Mouse (Mus musculus) myocyte (in vitro differentiated cells): ENCODE data around the gene Zfyve1. TPM values are rescaled to one million over a fixed set of nuclear protein-coding genes. Genes with fewer than 3 reads are reported as not detected.

ENCODE experiments used
- H3K27me3 ChIP-seq: one replicate; pipeline ENCODE4 v1.6.1; 2011; ENCODE audit not compliant: control insufficient read depth, insufficient read depth, insufficient read length
- H3K36me3 ChIP-seq: one replicate; pipeline ENCODE4 v1.6.1; 2011; ENCODE audit not compliant: control insufficient read depth, insufficient read depth
- H3K4me2 ChIP-seq: one replicate; pipeline ENCODE4 v1.6.1; 2011; ENCODE audit warnings: low read depth, control low read depth
- H3K4me3 ChIP-seq: one replicate; pipeline ENCODE4 v1.5.1; 2011; ENCODE audit warnings: mild to moderate bottlenecking, control low read depth, moderate library complexity
- H3K79me2 ChIP-seq: one replicate; pipeline ENCODE4 v1.6.1; 2011; ENCODE audit not compliant: control insufficient read depth, insufficient read depth
- H3ac ChIP-seq: one replicate; pipeline ENCODE4 v1.6.1; 2011; ENCODE audit not compliant: control insufficient read depth, insufficient read length
- CEBPB ChIP-seq: IDR thresholded peaks from 2 replicates; pipeline ENCODE4 v1.6.1; 2011; ENCODE audit warnings: mild to moderate bottlenecking, moderate library complexity; ENCODE audit not compliant: poor library complexity, insufficient read depth, severe bottlenecking
- E2F4 ChIP-seq: IDR thresholded peaks from one replicate; pipeline ENCODE4 v1.6.1; 2011; ENCODE audit warnings: mild to moderate bottlenecking, control low read depth, moderate library complexity; ENCODE audit not compliant: insufficient read depth
- MAX ChIP-seq: IDR thresholded peaks from one replicate; pipeline ENCODE4 v1.6.1; 2011; ENCODE audit warnings: low read depth, mild to moderate bottlenecking, control low read depth
- MYOD1 ChIP-seq, 3 experiments: IDR thresholded peaks; one replicate each; pipeline ENCODE4 v1.6.1; 2011; ENCODE audit warnings: control low read depth in 2 of 3, low read depth in 2 of 3, mild to moderate bottlenecking in 2 of 3, moderate library complexity in 1 of 3; ENCODE audit not compliant: insufficient read length in 2 of 3, control insufficient read depth in 1 of 3
- MYOG ChIP-seq, 3 experiments: IDR thresholded peaks; one replicate each; pipeline ENCODE4 v1.6.1; 2011; ENCODE audit warnings: control low read depth in 2 of 3, low read depth in 2 of 3, mild to moderate bottlenecking in 2 of 3; ENCODE audit not compliant: insufficient read length in 2 of 3, control insufficient read depth in 1 of 3, insufficient read depth in 1 of 3
- POLR2A ChIP-seq: IDR thresholded peaks from one replicate; pipeline ENCODE4 v1.6.1; 2011; ENCODE audit warnings: low read depth, mild to moderate bottlenecking, control low read depth, moderate library complexity; ENCODE audit not compliant: insufficient read length
- POLR2AphosphoS2 ChIP-seq: IDR thresholded peaks from one replicate; pipeline ENCODE4 v1.6.1; 2011; ENCODE audit warnings: low read depth, control low read depth; ENCODE audit not compliant: insufficient read length
- REST ChIP-seq: IDR thresholded peaks from one replicate; pipeline ENCODE4 v1.6.1; 2011; ENCODE audit warnings: mild to moderate bottlenecking, control low read depth, moderate library complexity; ENCODE audit not compliant: insufficient read depth, insufficient read length
- SRF ChIP-seq: IDR thresholded peaks from one replicate; pipeline ENCODE4 v1.6.1; 2011; ENCODE audit warnings: low read depth; ENCODE audit not compliant: control insufficient read depth, insufficient read length
- TCF12 ChIP-seq: IDR thresholded peaks from one replicate; pipeline ENCODE4 v1.6.1; 2011; ENCODE audit warnings: mild to moderate bottlenecking, control low read depth; ENCODE audit not compliant: poor library complexity, insufficient read depth, severe bottlenecking
- TCF3 ChIP-seq: IDR thresholded peaks from one replicate; pipeline ENCODE4 v1.6.1; 2011; ENCODE audit warnings: low read depth, control low read depth; ENCODE audit not compliant: insufficient read length
- USF1 ChIP-seq: IDR thresholded peaks from one replicate; pipeline ENCODE4 v1.6.1; 2011; ENCODE audit warnings: low read depth, mild to moderate bottlenecking, control low read depth, moderate library complexity
- polyA plus RNA-seq: library from polyadenylated mRNA; unstranded; fragments of >200 nt; fragmentation: generic; extraction: Trizol; gene quantifications from one replicate; pipeline ENCODE4 v1.2.1, GENCODE M21; 2012; ENCODE audit warnings: missing spikeins

The Zfyve1 gene
- polyA plus RNA-seq, result 16.8 TPM

DNA sequence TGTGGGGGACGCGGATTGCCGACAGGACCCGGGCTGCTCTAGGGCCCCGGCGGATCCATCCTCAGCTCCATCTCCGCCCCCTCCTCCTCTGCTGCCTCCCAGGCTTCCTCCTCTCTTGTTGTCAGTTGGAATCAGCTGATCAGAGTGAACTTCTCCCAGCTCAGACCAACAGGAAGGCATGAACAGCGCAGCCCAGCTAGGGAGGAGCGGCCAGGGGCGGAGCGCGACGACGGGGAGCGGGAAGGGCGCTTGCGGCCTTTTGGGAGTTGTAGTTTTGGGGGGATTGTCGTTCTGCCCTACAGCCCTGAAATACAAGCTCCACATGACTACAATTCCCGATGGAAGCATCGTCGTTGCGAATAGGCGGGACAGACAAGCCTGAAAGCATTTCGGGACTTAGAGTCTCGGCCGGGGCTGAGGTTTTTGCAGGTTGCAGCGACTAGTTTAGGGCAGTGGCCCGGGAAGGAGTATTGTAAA is at the start of gene Zfyve1:
TSS of gene Zfyve1 (minus strand) at position 198 of the 477 bp plus-strand sequence.
- Histone ChIP-seq H3K79me2 (peaks cover 36% of the 10 kb centered on the region), H3K4me3 (peak within 1 kb of the TSS; percentile 52), H3K36me3 (no peaks in the 10 kb centered on the region), H3K27me3 (no peaks in the 10 kb centered on the region), H3K4me2 (peak within 1 kb of the TSS; percentile 85), H3ac (peak within 1 kb of the TSS; percentile 36)
- TF ChIP-seq CEBPB (no peak), POLR2AphosphoS2 (peak; percentile 57), SRF (peak; percentile 28), USF1 (peak; percentile 52), REST (no peak), POLR2A (peak; percentile 79), TCF12 (no peak)

GRCm38 (mm10) chr12:83643116-83643515 is 46.1 kb upstream of the Zfyve1 start:
- peaks cover 54% of the 10 kb centered on the region for H3K36me3 ChIP-seq
- TF ChIP-seq TCF12, result no peak
- no peak for TF ChIP-seq CEBPB
- TF ChIP-seq POLR2A, result no peak
- TF ChIP-seq TCF3, result no peak
- no peak for TF ChIP-seq USF1
- no peak for TF ChIP-seq POLR2AphosphoS2
- TF ChIP-seq SRF, result no peak
- TF ChIP-seq E2F4, result no peak
- TF ChIP-seq REST, result no peak
- TF ChIP-seq MYOG (IDR thresholded peaks at IDR 0.05; ENCODE audit: control insufficient read depth in 1 of 3, insufficient read depth in 1 of 3, insufficient read length in 2 of 3, low read depth in 2 of 3), result no peak
- TF ChIP-seq MAX, result no peak
- H3K4me2 ChIP-seq, result no peak overlapping the region

DNA sequence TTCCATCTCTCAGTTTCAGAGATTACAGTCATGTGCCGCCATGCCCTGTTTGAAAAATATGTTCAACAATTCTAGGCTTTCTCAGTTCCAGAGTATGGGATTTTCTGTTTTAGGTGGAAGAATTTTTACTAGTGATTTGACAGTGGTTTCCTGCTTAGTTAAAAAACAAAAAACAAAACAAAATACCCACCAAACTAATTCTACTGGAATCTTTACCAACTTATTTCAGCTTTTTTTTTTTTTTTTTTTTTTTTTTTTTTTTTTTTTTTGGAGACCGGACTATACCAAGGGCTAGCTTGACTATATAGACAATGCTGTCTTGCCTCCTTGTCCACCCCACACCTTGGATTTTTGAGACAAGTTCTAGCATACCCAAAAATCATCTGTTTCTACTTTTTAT is 44.2 kb upstream of the Zfyve1 start:
- no peak for TF ChIP-seq REST
- no peak for TF ChIP-seq TCF12
- TF ChIP-seq POLR2A, result no peak
- TF ChIP-seq MYOG (IDR thresholded peaks at IDR 0.05; ENCODE audit: control insufficient read depth in 1 of 3, insufficient read depth in 1 of 3, insufficient read length in 2 of 3, low read depth in 2 of 3), result no peak
- no peak for TF ChIP-seq E2F4
- no peak for TF ChIP-seq POLR2AphosphoS2
- TF ChIP-seq MAX, result no peak
- no peak for TF ChIP-seq USF1
- TF ChIP-seq TCF3, result no peak
- TF ChIP-seq SRF, result no peak
- TF ChIP-seq MYOD1 (IDR thresholded peaks at IDR 0.05; ENCODE audit: control insufficient read depth in 1 of 3, insufficient read length in 2 of 3, low read depth in 2 of 3), result no peak
- peaks cover 56% of the 10 kb centered on the region for H3K36me3 ChIP-seq
- H3ac ChIP-seq, result no peak overlapping the region
- H3K4me3 ChIP-seq, result no peak overlapping the region
- H3K27me3 ChIP-seq, result no peaks in the 10 kb centered on the region
- H3K79me2 ChIP-seq, result peaks cover 87% of the 10 kb centered on the region
- no peak overlapping the region for H3K4me2 ChIP-seq

More at GRCm38 (mm10) chr12:83643116-83643515, 46.1 kb upstream of the Zfyve1 start:
- H3K79me2 ChIP-seq, result peaks cover 85% of the 10 kb centered on the region
- H3K4me3 ChIP-seq, result no peak overlapping the region
- no peak overlapping the region for H3ac ChIP-seq
- no peaks in the 10 kb centered on the region for H3K27me3 ChIP-seq

DNA sequence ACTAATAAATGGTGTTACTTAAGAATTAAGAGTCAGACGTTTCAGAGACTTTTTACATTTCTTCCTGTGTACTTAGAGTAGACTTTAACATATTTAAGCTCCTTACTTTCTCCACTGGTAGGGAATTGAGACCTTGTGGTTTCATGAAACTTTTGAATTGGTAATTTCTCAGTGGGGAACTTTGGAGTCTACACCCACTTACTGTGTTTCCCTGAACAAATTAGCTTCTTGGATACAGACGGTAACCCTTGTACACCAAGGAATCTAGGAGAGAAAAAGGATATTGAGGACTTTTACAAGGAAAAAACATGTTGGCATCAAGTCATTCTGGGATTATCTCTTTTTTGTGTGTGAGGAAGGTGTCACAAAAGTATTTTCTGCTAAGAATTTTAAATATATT is 36.8 kb upstream of the Zfyve1 start:
- Histone ChIP-seq H3K4me2 (peak overlapping the region; percentile 82), H3K36me3 (peaks cover 20% of the 10 kb centered on the region), H3ac (no peak overlapping the region), H3K4me3 (peak overlapping the region; percentile 61), H3K79me2 (peaks cover 70% of the 10 kb centered on the region), H3K27me3 (no peaks in the 10 kb centered on the region)
- TF ChIP-seq REST (no peak), MYOD1 (IDR thresholded peaks at IDR 0.05; ENCODE audit: control insufficient read depth in 1 of 3, insufficient read length in 2 of 3, low read depth in 2 of 3) (no peak), CEBPB (no peak), MYOG (IDR thresholded peaks at IDR 0.05; ENCODE audit: control insufficient read depth in 1 of 3, insufficient read depth in 1 of 3, insufficient read length in 2 of 3, low read depth in 2 of 3) (no peak), E2F4 (no peak), POLR2AphosphoS2 (no peak), MAX (no peak)

- H3K27me3 ChIP-seq, result no peaks in the 10 kb centered on the region
- H3K4me2 ChIP-seq, result peak overlapping the region; percentile 82
- peak overlapping the region; percentile 61 for H3K4me3 ChIP-seq
- peaks cover 13% of the 10 kb centered on the region for H3K36me3 ChIP-seq
- peak overlapping the region; percentile 79 for H3ac ChIP-seq
- TF ChIP-seq USF1, result no peak
- no peak for TF ChIP-seq MYOD1 (IDR thresholded peaks at IDR 0.05; ENCODE audit: control insufficient read depth in 1 of 3, insufficient read length in 2 of 3, low read depth in 2 of 3)
- TF ChIP-seq TCF3, result no peak
- no peak for TF ChIP-seq E2F4
- no peak for TF ChIP-seq POLR2A
- TF ChIP-seq TCF12, result no peak
- no peak for TF ChIP-seq POLR2AphosphoS2
- no peak for TF ChIP-seq SRF
- no peak for TF ChIP-seq CEBPB
- no peak for TF ChIP-seq MYOG (IDR thresholded peaks at IDR 0.05; ENCODE audit: control insufficient read depth in 1 of 3, insufficient read depth in 1 of 3, insufficient read length in 2 of 3, low read depth in 2 of 3)
- no peak for TF ChIP-seq MAX
- peaks cover 58% of the 10 kb centered on the region for H3K79me2 ChIP-seq
Measured at GRCm38 (mm10) chr12:83632680-83633025, 35.6 kb upstream of the Zfyve1 start.
